Mouse (Mus musculus) CH12.LX (cell line): ENCODE data around the gene Hoxd12. TPM values are rescaled to one million over a fixed set of nuclear protein-coding genes. Genes with fewer than 3 reads are reported as not detected.

Source experiments
- DNase-seq: peaks from one replicate; pipeline ENCODE4 v3.0.0-alpha.2; 2013; ENCODE audit errors: extremely low read depth
- H3K27ac ChIP-seq: 2 replicates; pipeline ENCODE4 v1.5.1; 2012; ENCODE audit warnings: low read depth, mild to moderate bottlenecking, control low read depth, moderate library complexity; ENCODE audit not compliant: insufficient read depth
- H3K27me3 ChIP-seq: replicated peaks from 2 replicates; pipeline ENCODE3; 2012; ENCODE audit warnings: inconsistent platforms
- H3K36me3 ChIP-seq, 2 experiments: replicated peaks in 1 of 2; 2 replicates each; pipeline versions ENCODE3 to v1.6.1; 2012; ENCODE audit warnings: inconsistent platforms in 1 of 2, low read length in 1 of 2, mild to moderate bottlenecking in 1 of 2, mixed read lengths in 1 of 2, moderate library complexity in 1 of 2; ENCODE audit not compliant: control insufficient read depth in 1 of 2, insufficient read depth in 1 of 2
- H3K4me1 ChIP-seq, 2 experiments: 2 replicates each; pipeline ENCODE4 v1.6.1; 2012; ENCODE audit warnings: inconsistent platforms in 1 of 2, moderate library complexity in 1 of 2; ENCODE audit not compliant: insufficient read depth in 2 of 2, control insufficient read depth in 1 of 2
- H3K4me2 ChIP-seq: 2 replicates; pipeline ENCODE4 v1.6.1; 2012; ENCODE audit warnings: low read depth, mild to moderate bottlenecking, control low read depth; ENCODE audit not compliant: poor library complexity, insufficient read depth, severe bottlenecking
- H3K4me3 ChIP-seq, 3 experiments: fragments of 150-350 bp in 1 of 3; sonication (generic) in 1 of 3; replicated peaks in 1 of 3; 2 replicates each; pipeline versions ENCODE3 to v1.5.1; 2011 to 2012; ENCODE audit warnings: low read depth in 2 of 3, low read length in 2 of 3, mild to moderate bottlenecking in 2 of 3, moderate library complexity in 2 of 3, control low read depth in 1 of 3, improper control_type of control experiment in 1 of 3, inconsistent platforms in 1 of 3, mixed read lengths in 1 of 3; ENCODE audit not compliant: poor library complexity in 1 of 3
- H3K79me2 ChIP-seq: replicated peaks from 2 replicates; pipeline ENCODE4 v1.6.1; 2012; ENCODE audit warnings: mild to moderate bottlenecking, moderate library complexity; ENCODE audit not compliant: control insufficient read depth, poor library complexity, insufficient read depth, severe bottlenecking; ENCODE audit errors: extremely low read depth
- H3K9ac ChIP-seq: 2 replicates; pipeline ENCODE4 v1.6.1; 2012; ENCODE audit warnings: low read depth, mild to moderate bottlenecking, control low read depth, moderate library complexity; ENCODE audit not compliant: insufficient read depth
- H3K9me3 ChIP-seq: replicated peaks from 2 replicates; pipeline ENCODE3; 2012; ENCODE audit warnings: low read length, inconsistent platforms, mixed read lengths
- CHD1 ChIP-seq: IDR thresholded peaks from 2 replicates; pipeline ENCODE4 v1.6.1; 2012; ENCODE audit warnings: low read depth, low read length, improper control_type of control experiment, inconsistent platforms
- CTCF ChIP-seq, 2 experiments: IDR thresholded peaks in 1 of 2; conservative IDR thresholded peaks in 1 of 2; 2 replicates each; pipeline ENCODE4 v1.5.1; 2011 to 2012; ENCODE audit warnings: low read depth in 2 of 2, low read length in 2 of 2, improper control_type of control experiment in 1 of 2, inconsistent platforms in 1 of 2, mild to moderate bottlenecking in 1 of 2, moderate library complexity in 1 of 2
- E2F4 ChIP-seq: IDR thresholded peaks from 2 replicates; pipeline ENCODE4 v1.6.1; 2011; ENCODE audit warnings: low read depth, low read length, improper control_type of control experiment; ENCODE audit not compliant: insufficient replicate concordance
- ELF1 ChIP-seq: IDR thresholded peaks from 2 replicates; pipeline ENCODE4 v1.6.1; 2014; ENCODE audit warnings: low read depth, mild to moderate bottlenecking, inconsistent platforms, low read length, improper control_type of control experiment
- EP300 ChIP-seq: IDR thresholded peaks from 2 replicates; pipeline ENCODE4 v1.6.1; 2011; ENCODE audit warnings: low read length, improper control_type of control experiment
- GABPA ChIP-seq: IDR thresholded peaks from 2 replicates; pipeline ENCODE4 v1.6.1; 2012; ENCODE audit warnings: low read depth, low read length, improper control_type of control experiment, inconsistent platforms; ENCODE audit not compliant: insufficient replicate concordance
- JUN ChIP-seq: IDR thresholded peaks from 2 replicates; pipeline ENCODE4 v1.6.1; 2011; ENCODE audit warnings: low read depth, mild to moderate bottlenecking, low read length, improper control_type of control experiment, moderate library complexity; ENCODE audit not compliant: insufficient read depth
- KAT2A ChIP-seq: IDR thresholded peaks from 2 replicates; pipeline ENCODE4 v1.6.1; 2012; ENCODE audit warnings: low read length, improper control_type of control experiment, inconsistent platforms; ENCODE audit not compliant: insufficient replicate concordance
- MEF2A ChIP-seq: IDR thresholded peaks from 2 replicates; pipeline ENCODE4 v1.6.1; 2014; ENCODE audit warnings: low read depth, mild to moderate bottlenecking, inconsistent platforms, low read length, improper control_type of control experiment, borderline replicate concordance
- MXI1 ChIP-seq: IDR thresholded peaks from 2 replicates; pipeline ENCODE4 v1.6.1; 2011; ENCODE audit warnings: mild to moderate bottlenecking, low read depth, low read length, improper control_type of control experiment
- MYC ChIP-seq: IDR thresholded peaks from 2 replicates; pipeline ENCODE4 v1.6.1; 2011; ENCODE audit warnings: low read depth, mild to moderate bottlenecking, improper control_type of control experiment, low read length
- NELFE ChIP-seq: IDR thresholded peaks from 2 replicates; pipeline ENCODE4 v1.6.1; 2011; ENCODE audit warnings: low read depth, low read length, improper control_type of control experiment
- NRF1 ChIP-seq: IDR thresholded peaks from 2 replicates; pipeline ENCODE4 v1.6.1; 2014; ENCODE audit warnings: low read depth, mild to moderate bottlenecking, inconsistent platforms, low read length, improper control_type of control experiment, moderate library complexity
- PAX5 ChIP-seq: IDR thresholded peaks from 2 replicates; pipeline ENCODE4 v1.6.1; 2012; ENCODE audit warnings: low read length, inconsistent platforms, mixed read lengths
- POLR2A ChIP-seq: IDR thresholded peaks from 2 replicates; pipeline ENCODE4 v1.6.1; 2011; ENCODE audit warnings: low read depth, mild to moderate bottlenecking, improper control_type of control experiment, low read length
- SIN3A ChIP-seq: IDR thresholded peaks from 2 replicates; pipeline ENCODE4 v1.6.1; 2012; ENCODE audit warnings: low read length, improper control_type of control experiment, inconsistent platforms
- TCF12 ChIP-seq: IDR thresholded peaks from 2 replicates; pipeline ENCODE4 v1.6.1; 2014; ENCODE audit warnings: low read depth, mild to moderate bottlenecking, inconsistent platforms, low read length, improper control_type of control experiment
- UBTF ChIP-seq: IDR thresholded peaks from 2 replicates; pipeline ENCODE4 v1.6.1; 2012; ENCODE audit warnings: low read depth, mild to moderate bottlenecking, inconsistent platforms, low read length, improper control_type of control experiment, moderate library complexity
- USF1 ChIP-seq: IDR thresholded peaks from 2 replicates; pipeline ENCODE4 v1.6.1; 2014; ENCODE audit warnings: low read depth, mild to moderate bottlenecking, inconsistent platforms, low read length, improper control_type of control experiment
- ZC3H11A ChIP-seq: IDR thresholded peaks from 2 replicates; pipeline ENCODE4 v1.6.1; 2012; ENCODE audit warnings: low read depth, mild to moderate bottlenecking, inconsistent platforms, low read length, improper control_type of control experiment
- ZMIZ1 ChIP-seq: IDR thresholded peaks from 2 replicates; pipeline ENCODE4 v1.6.1; 2012; ENCODE audit warnings: low read depth, mild to moderate bottlenecking, inconsistent platforms, low read length, improper control_type of control experiment
- ZNF384 ChIP-seq: IDR thresholded peaks from 2 replicates; pipeline ENCODE4 v1.6.1; 2012; ENCODE audit warnings: low read depth, low read length, improper control_type of control experiment, inconsistent platforms
- dilution Hi-C: fragments of 300-500 bp; cut with MboI; formaldehyde crosslinking; loops from 2 replicates; pipeline ENCODE4 v1.14.3; 2020; ENCODE audit warnings: low sequenced_read_pairs; ENCODE audit not compliant: extremely low pct_unique_long_range_greater_than_20kb, extremely low pct_ligation_motif_present
- in situ Hi-C: fragments of 300-500 bp; cut with MboI; formaldehyde crosslinking; loops from 3 replicates; pipeline ENCODE4 v1.14.3; 2019; ENCODE audit warnings: low sequenced_read_pairs, low pct_ligation_motif_present, low pct_unique_long_range_greater_than_20kb, mixed read lengths
- polyA plus RNA-seq: library from polyadenylated mRNA; unstranded; fragments of >175 nt; gene quantifications from 2 replicates; pipeline ENCODE4 v1.2.1, GENCODE M21; 2012; ENCODE audit warnings: low read depth; ENCODE audit not compliant: insufficient read length
- total RNA-seq, 2 experiments: library from RNA; depleted of rRNA; stranded (reverse); fragments of 300-350 nt in 1 of 2; fragments of >200 nt in 1 of 2; gene quantifications; 2 replicates each; pipeline ENCODE4 v1.2.3; 2012 to 2014

Gene Hoxd12
- total and polyA plus RNA-seq, 3 experiments, result not detected

DNA sequence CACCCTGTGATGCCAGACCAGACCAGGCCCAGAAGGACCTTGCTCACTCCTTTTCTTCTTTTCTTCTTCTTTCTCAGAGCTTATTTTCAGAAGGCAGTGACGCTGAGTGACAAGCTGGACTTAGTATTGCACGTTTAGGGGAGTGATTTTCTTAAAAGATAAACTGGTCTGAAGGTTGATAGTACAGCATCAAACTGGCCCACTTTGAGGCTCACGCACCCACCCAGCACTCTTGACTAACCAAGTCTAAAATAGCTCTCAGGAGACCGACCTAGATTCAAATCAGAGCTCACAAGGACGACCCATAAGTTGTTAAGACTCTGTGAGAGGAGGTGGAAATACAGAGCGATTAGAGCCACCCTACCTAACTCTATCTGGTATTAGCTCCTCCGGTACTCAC lies 8.4 kb upstream of the Hoxd12 start:
- H3K79me2 ChIP-seq, result no peaks in the 10 kb centered on the region
- DNase-seq, result no peak
- peaks cover 11% of the 10 kb centered on the region for H3K9me3 ChIP-seq
- no peak for TF ChIP-seq NELFE
- TF ChIP-seq JUN, result no peak
- TF ChIP-seq ELF1, result no peak
- dilution Hi-C loops, result no loop called here
- no peak overlapping the region for H3K27ac ChIP-seq
- H3K4me2 ChIP-seq, result no peak overlapping the region
- peaks cover 0 to 5% of the 10 kb centered on the region in 2 experiments; a peak in 2 of 4 replicates for H3K4me1 ChIP-seq
- no peak overlapping the region for H3K4me3 ChIP-seq
- no peaks in the 10 kb centered on the region for H3K36me3 ChIP-seq
- no peak overlapping the region for H3K9ac ChIP-seq
- in situ Hi-C loops, result loop anchor here (10.0 to 25.0 kb wide), 3 partner anchors 372 to 1079 kb away; partner anchors contain the start of gene Chrna1
- no peaks in the 10 kb centered on the region for H3K27me3 ChIP-seq

DNA sequence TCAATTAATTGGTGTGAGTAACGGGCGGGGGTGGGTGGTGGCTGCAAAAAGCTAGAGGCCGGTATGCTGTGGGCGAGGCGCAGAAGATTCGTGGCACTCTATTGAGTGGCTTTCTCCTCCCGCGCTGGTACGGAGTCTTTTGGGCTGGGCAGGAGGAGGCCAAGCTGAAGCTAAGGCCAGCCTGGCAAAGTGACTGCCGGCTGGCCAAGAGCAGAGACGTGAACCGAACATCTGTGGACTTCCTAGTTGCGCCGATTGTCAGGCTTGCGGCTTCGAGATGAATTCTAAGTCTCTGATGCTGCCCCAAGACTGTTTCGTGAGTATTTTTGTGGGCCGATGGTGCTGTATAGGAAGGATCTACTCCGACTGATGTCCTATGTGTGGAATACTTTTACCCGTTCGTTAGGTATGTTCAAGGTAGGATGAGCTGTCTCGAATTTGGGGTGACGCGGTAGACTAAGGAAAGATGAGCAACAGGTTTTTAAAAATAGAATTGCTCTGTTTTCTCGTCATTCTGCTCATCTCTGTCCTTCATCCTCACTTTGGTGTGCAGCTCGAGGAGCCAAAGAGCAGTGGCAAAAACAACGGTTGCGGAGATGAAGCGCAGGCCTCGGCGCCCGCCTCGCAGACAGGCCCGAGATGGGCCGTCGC lies 7.5 kb upstream of the Hoxd12 start:
- no peak for DNase-seq
- Histone ChIP-seq H3K9me3 (peaks cover 11% of the 10 kb centered on the region), H3K4me2 (no peak overlapping the region), H3K36me3 (no peaks in the 10 kb centered on the region), H3K79me2 (no peaks in the 10 kb centered on the region), H3K27ac (no peak overlapping the region), H3K4me3 (no peak overlapping the region), H3K4me1 (peaks cover 0 to 5% of the 10 kb centered on the region in 2 experiments; a peak in 2 of 4 replicates), H3K9ac (no peak overlapping the region), H3K27me3 (no peaks in the 10 kb centered on the region)
- in situ Hi-C loops (loop anchor here (10.0 to 25.0 kb wide), 3 partner anchors 373 to 1080 kb away; partner anchors contain the start of gene Chrna1), dilution Hi-C loops (no loop called here)
- no peak for TF ChIP-seq ZMIZ1
- TF ChIP-seq NELFE, result no peak
- no peak for TF ChIP-seq KAT2A
- no peak for TF ChIP-seq CHD1
- no peak for TF ChIP-seq POLR2A
- TF ChIP-seq ZNF384, result no peak
- no peak for TF ChIP-seq ZC3H11A
- TF ChIP-seq CTCF (conservative IDR thresholded peaks at IDR 0.05 in 1 of 2, IDR thresholded peaks at IDR 0.05 in 1 of 2; ENCODE audit: low read depth in 2 of 2, low read length in 2 of 2), result no peak
- TF ChIP-seq MYC, result no peak
- TF ChIP-seq GABPA, result no peak
- TF ChIP-seq NRF1, result no peak
- no peak for TF ChIP-seq TCF12
- no peak for TF ChIP-seq SIN3A
- TF ChIP-seq MXI1, result no peak
- TF ChIP-seq USF1, result no peak
- TF ChIP-seq MEF2A, result no peak
- TF ChIP-seq UBTF, result no peak
- no peak for TF ChIP-seq PAX5
- no peak for TF ChIP-seq EP300
- no peak for TF ChIP-seq E2F4
